Mouse (Mus musculus) ES-E14 (cell line): ENCODE data around the gene Pard3.

Experiments used
- HCFC1 ChIP-seq: IDR thresholded peaks from 2 replicates; pipeline ENCODE4 v1.6.1; 2012; ENCODE audit warnings: low read length, inconsistent platforms, borderline replicate concordance; ENCODE audit not compliant: insufficient read depth
- MAFK ChIP-seq: IDR thresholded peaks from 2 replicates; pipeline ENCODE4 v1.6.1; 2014; ENCODE audit warnings: mild to moderate bottlenecking, low read depth, low read length, inconsistent platforms; ENCODE audit not compliant: insufficient read depth
- ZNF384 ChIP-seq: IDR thresholded peaks from 2 replicates; pipeline ENCODE4 v1.6.1; 2012; ENCODE audit warnings: low read depth, low read length, inconsistent platforms

- TF ChIP-seq ZNF384, result no peak
- no peak for TF ChIP-seq MAFK
- no peak for TF ChIP-seq HCFC1
These were observed 220.9 kb downstream of the Pard3 start for GRCm38 (mm10) chr8:127284462-127285216.
